Mouse (Mus musculus) CH12.LX (cell line): ENCODE data around the gene Thap8.

Experiments used
- CTCF ChIP-seq, 2 experiments: IDR thresholded peaks in 1 of 2; conservative IDR thresholded peaks in 1 of 2; 2 replicates each; pipeline ENCODE4 v1.5.1; 2011 to 2012; ENCODE audit warnings: low read depth in 2 of 2, low read length in 2 of 2, improper control_type of control experiment in 1 of 2, inconsistent platforms in 1 of 2, mild to moderate bottlenecking in 1 of 2, moderate library complexity in 1 of 2
- E2F4 ChIP-seq: IDR thresholded peaks from 2 replicates; pipeline ENCODE4 v1.6.1; 2011; ENCODE audit warnings: low read depth, low read length, improper control_type of control experiment; ENCODE audit not compliant: insufficient replicate concordance
- EP300 ChIP-seq: IDR thresholded peaks from 2 replicates; pipeline ENCODE4 v1.6.1; 2011; ENCODE audit warnings: low read length, improper control_type of control experiment
- MXI1 ChIP-seq: IDR thresholded peaks from 2 replicates; pipeline ENCODE4 v1.6.1; 2011; ENCODE audit warnings: mild to moderate bottlenecking, low read depth, low read length, improper control_type of control experiment
- POLR2A ChIP-seq: IDR thresholded peaks from 2 replicates; pipeline ENCODE4 v1.6.1; 2011; ENCODE audit warnings: low read depth, mild to moderate bottlenecking, improper control_type of control experiment, low read length
- TCF12 ChIP-seq: IDR thresholded peaks from 2 replicates; pipeline ENCODE4 v1.6.1; 2014; ENCODE audit warnings: low read depth, mild to moderate bottlenecking, inconsistent platforms, low read length, improper control_type of control experiment

DNA sequence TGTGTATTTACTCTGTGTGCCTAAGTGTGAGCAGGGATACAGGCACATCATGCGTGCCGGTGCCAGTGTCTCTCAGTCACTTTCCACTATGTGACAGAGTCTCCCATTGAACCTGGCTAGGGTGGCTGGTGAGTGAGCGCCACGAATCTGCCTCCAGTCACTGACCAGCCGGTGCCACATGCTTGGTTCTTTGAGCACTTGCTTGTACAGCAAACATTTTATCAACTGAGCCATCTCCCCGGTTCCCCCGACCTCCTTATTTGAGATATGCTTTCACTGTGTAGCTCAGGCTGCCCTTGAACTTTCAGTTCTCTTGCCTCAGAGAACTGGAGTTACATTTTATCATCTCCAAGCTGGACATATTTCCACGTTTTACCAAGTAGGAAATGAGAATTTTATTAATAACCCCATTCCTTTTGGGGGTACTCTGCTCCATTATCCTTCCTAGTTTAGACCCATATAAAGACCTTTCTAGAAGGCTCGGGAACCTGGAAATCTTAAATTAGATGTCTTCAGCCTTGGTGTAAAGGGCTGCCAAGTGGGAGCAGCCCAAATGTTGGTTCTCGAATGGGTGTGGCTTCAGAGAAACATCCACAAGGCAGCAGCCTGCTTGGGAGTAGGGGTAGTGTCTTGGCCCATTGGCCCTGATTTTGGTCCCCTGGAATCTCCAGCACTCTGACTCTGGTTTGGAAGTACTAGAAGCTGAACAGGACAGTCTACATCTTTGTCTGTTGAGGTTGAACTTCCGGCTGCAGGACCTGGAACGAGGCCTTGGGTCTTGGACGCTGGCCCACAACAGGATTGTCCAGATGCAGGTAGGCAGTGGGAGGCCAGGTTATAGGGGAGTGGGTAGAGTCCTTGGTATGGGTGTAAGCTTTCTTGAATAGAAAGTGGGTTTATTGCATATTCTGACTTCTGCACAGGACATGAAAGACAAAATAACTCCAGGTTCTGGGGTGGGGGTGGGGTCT is 36.0 kb downstream of the Thap8 start:
- TF ChIP-seq EP300 (no peak), E2F4 (no peak), CTCF (conservative IDR thresholded peaks at IDR 0.05 in 1 of 2, IDR thresholded peaks at IDR 0.05 in 1 of 2; ENCODE audit: low read depth in 2 of 2, low read length in 2 of 2) (no peak), MXI1 (no peak), POLR2A (no peak), TCF12 (no peak)
